Mouse (Mus musculus): ENCODE results near the gene Ly6g6d.

DNA sequence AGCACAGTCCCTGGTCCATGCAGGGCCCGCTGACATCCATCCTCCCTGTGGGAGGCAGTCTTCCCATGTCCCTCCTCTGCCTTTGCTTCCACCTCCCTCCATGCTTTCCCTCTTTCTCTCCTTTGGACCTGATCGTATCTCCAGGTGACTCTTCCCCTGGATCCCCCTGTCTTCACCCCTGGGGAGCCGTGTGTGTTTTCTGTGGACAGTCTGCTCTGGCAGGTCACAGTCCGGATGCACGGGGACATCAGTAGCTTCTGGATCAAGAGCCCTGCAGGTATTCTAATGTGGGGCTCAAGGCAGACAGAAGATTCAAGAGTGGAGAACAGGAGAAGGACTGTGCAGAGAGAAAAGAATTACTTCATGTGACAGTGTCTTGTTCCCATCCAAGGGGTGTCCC lies 54.6 kb downstream of the Ly6g6d start:
- TF ChIP-seq EP300 (IDR thresholded peaks at IDR 0.05; ENCODE audit: insufficient read depth, low read depth, low read length) = no peak
- no peak for TF ChIP-seq CTCF (IDR thresholded peaks at IDR 0.05)

All from heart, adult 2 months (tissue).